ENCODE assay signal across 8 mouse cellular contexts in genomic region chr2:164785481-164786387, GRCm38 (mm10). TPM values are rescaled to one million over a fixed set of nuclear protein-coding genes. Genes with fewer than 3 reads are reported as not detected.
A peak's percentile ranks its signal among the peaks of the same experiment; 100 is the strongest.
DNase-seq lines count a peak whose midpoint lies in the region; ATAC-seq and TF ChIP-seq lines count a peak whose summit lies in the region.

TSS of gene Snx21 (plus strand) at chr2:164785823.

- H3K36me3 ChIP-seq in ES-Bruce4 (ENCODE audit: control insufficient read depth, insufficient read depth, low read length, poor library complexity, severe bottlenecking) = no peaks in the 10 kb centered on the region
- H3K36me3 ChIP-seq in forebrain, embryonic 12.5 days (replicated peaks) = peaks cover 10% of the 10 kb centered on the region
- peaks cover 2% of the 10 kb centered on the region; the same call in 1 of the 2 replicates for H3K36me3 ChIP-seq in heart, embryonic 16.5 days (ENCODE audit: control insufficient read depth, insufficient read depth)
- H3K36me3 ChIP-seq in liver, embryonic 16.5 days (ENCODE audit: control insufficient read depth, insufficient read depth) = 0 out of 2 replicates have a peak, but pooled peaks cover 4% of the 10 kb centered on the region
- peaks cover 12% of the 10 kb centered on the region for H3K36me3 ChIP-seq in neural tube, embryonic 13.5 days

- no peaks in the 10 kb centered on the region for H3K9me3 ChIP-seq in ES-Bruce4 (replicated peaks; ENCODE audit: control insufficient read depth, insufficient read depth, low read length, poor library complexity, severe bottlenecking)
- H3K9me3 ChIP-seq in forebrain, embryonic 12.5 days = no peaks in the 10 kb centered on the region
- no peaks in the 10 kb centered on the region for H3K9me3 ChIP-seq in heart, embryonic 16.5 days (replicated peaks; ENCODE audit: control insufficient read depth, low read length)
- no peaks in the 10 kb centered on the region for H3K9me3 ChIP-seq in liver, embryonic 16.5 days (replicated peaks; ENCODE audit: control insufficient read depth, low read length)
- no peaks in the 10 kb centered on the region for H3K9me3 ChIP-seq in neural tube, embryonic 13.5 days

- peak; percentile 89 for ATAC-seq in cerebellum, adult (ENCODE audit: insufficient number of reproducible peaks, low FRiP score, low TSS enrichment)
- ATAC-seq in forebrain, embryonic 12.5 days (ENCODE audit: low FRiP score) = peak; percentile 92
- peak; percentile 96 for ATAC-seq in heart, embryonic 16.5 days (replicated peaks; ENCODE audit: extremely low read depth, insufficient read depth, low FRiP score)
- ATAC-seq in liver, embryonic 16.5 days (ENCODE audit: low read depth) = peak; percentile 90
- ATAC-seq in neural tube, embryonic 13.5 days (ENCODE audit: low read depth) = peak; percentile 91

- DNase-seq in kidney, postnatal 36 days = peak; percentile 95 to 96
- DNase-seq in telencephalon, adult 2 months (ENCODE audit: low read depth, low spot score) = peak; percentile 84

- H3K9ac ChIP-seq in ES-Bruce4 (ENCODE audit: low read depth, poor library complexity, severe bottlenecking) = peak within 1 kb of the TSS; percentile 82
- peak within 1 kb of the TSS; percentile 71 for H3K9ac ChIP-seq in forebrain, embryonic 12.5 days
- peak within 1 kb of the TSS; percentile 90 for H3K9ac ChIP-seq in heart, embryonic 16.5 days (ENCODE audit: low read length)
- H3K9ac ChIP-seq in liver, embryonic 16.5 days (ENCODE audit: low read depth, low read length) = peak within 1 kb of the TSS; percentile 77
- H3K9ac ChIP-seq in neural tube, embryonic 13.5 days = peak within 1 kb of the TSS; percentile 82

- TF ChIP-seq CTCF in ES-Bruce4 (IDR thresholded peaks at IDR 0.05; ENCODE audit: low read depth, low read length) = no peak

- H3K27ac ChIP-seq in ES-Bruce4 (ENCODE audit: insufficient read depth, low read length) = no peak within 1 kb of the TSS
- H3K27ac ChIP-seq in forebrain, embryonic 12.5 days = peak within 1 kb of the TSS; percentile 73
- H3K27ac ChIP-seq in heart, embryonic 16.5 days (ENCODE audit: low read length) = peak within 1 kb of the TSS; percentile 96
- H3K27ac ChIP-seq in liver, embryonic 16.5 days (ENCODE audit: low read length) = peak within 1 kb of the TSS; percentile 88
- peak within 1 kb of the TSS; percentile 70 for H3K27ac ChIP-seq in neural tube, embryonic 13.5 days (replicated peaks)

- no peaks in the 10 kb centered on the region for H3K27me3 ChIP-seq in ES-Bruce4 (ENCODE audit: control insufficient read depth, insufficient read depth, low read length, poor library complexity, severe bottlenecking)
- H3K27me3 ChIP-seq in forebrain, embryonic 12.5 days = peaks cover 7% of the 10 kb centered on the region
- H3K27me3 ChIP-seq in heart, embryonic 16.5 days (ENCODE audit: control insufficient read depth, insufficient read depth, low read length) = no peaks in the 10 kb centered on the region
- H3K27me3 ChIP-seq in liver, embryonic 16.5 days (ENCODE audit: control insufficient read depth, insufficient read depth, low read depth, low read length) = no peaks in the 10 kb centered on the region
- no peaks in the 10 kb centered on the region for H3K27me3 ChIP-seq in neural tube, embryonic 13.5 days

- H3K4me1 ChIP-seq in ES-Bruce4 (ENCODE audit: control insufficient read depth, insufficient read depth, low read length) = peaks cover 13% of the 10 kb centered on the region
- H3K4me1 ChIP-seq in forebrain, embryonic 12.5 days = peaks cover 20% of the 10 kb centered on the region
- H3K4me1 ChIP-seq in heart, embryonic 16.5 days (ENCODE audit: control insufficient read depth, insufficient read depth, low read length) = peaks cover 26% of the 10 kb centered on the region
- peaks cover 35% of the 10 kb centered on the region for H3K4me1 ChIP-seq in liver, embryonic 16.5 days (ENCODE audit: control insufficient read depth, low read depth, low read length)
- peaks cover 28% of the 10 kb centered on the region for H3K4me1 ChIP-seq in neural tube, embryonic 13.5 days (replicated peaks)

- TF ChIP-seq EP300 in ES-Bruce4 (IDR thresholded peaks at IDR 0.05; ENCODE audit: insufficient read depth, low read depth, low read length) = no peak

- under 1% methylated on average over 70 of the region's 89 CpGs for WGBS in forebrain, embryonic 12.5 days
- WGBS in heart, embryonic 16.5 days = under 1% methylated on average over 84 of the region's 89 CpGs
- under 1% methylated on average over 85 of the region's 89 CpGs for WGBS in liver, embryonic 16.5 days (ENCODE audit: insufficient replicate concordance)
- under 1% methylated on average over 83 of the region's 89 CpGs for WGBS in neural tube, embryonic 13.5 days

- TF ChIP-seq POLR2A in ES-Bruce4 (IDR thresholded peaks at IDR 0.05; ENCODE audit: insufficient read depth, low read length) = peak; percentile 15

- H3K4me3 ChIP-seq in ES-Bruce4 (ENCODE audit: low read depth, low read length) = peak within 1 kb of the TSS; percentile 86
- peak within 1 kb of the TSS; percentile 67 for H3K4me3 ChIP-seq in forebrain, embryonic 12.5 days (replicated peaks)
- H3K4me3 ChIP-seq in heart, embryonic 16.5 days (ENCODE audit: low read length) = peak within 1 kb of the TSS; percentile 73
- peak within 1 kb of the TSS; percentile 71 for H3K4me3 ChIP-seq in liver, embryonic 16.5 days (ENCODE audit: low read depth, low read length)
- peak within 1 kb of the TSS; percentile 67 for H3K4me3 ChIP-seq in neural tube, embryonic 13.5 days

- H3K4me2 ChIP-seq in forebrain, embryonic 12.5 days = peak within 1 kb of the TSS; percentile 91
- H3K4me2 ChIP-seq in heart, embryonic 16.5 days (ENCODE audit: low read depth, low read length) = peak within 1 kb of the TSS; percentile 73
- H3K4me2 ChIP-seq in liver, embryonic 16.5 days (ENCODE audit: low read depth, low read length) = peak within 1 kb of the TSS; percentile 98
- H3K4me2 ChIP-seq in neural tube, embryonic 13.5 days = peak within 1 kb of the TSS; percentile 91

RNA-seq across cellular contexts. Expression of gene Snx21, which starts in this region (rescaled TPM):
- polyA plus RNA-seq in ES-Bruce4 (2011; ENCODE audit: insufficient read depth, insufficient read length, low read depth, missing spikeins) = 10.7 and 11.2 TPM in 2 replicates
- polyA plus RNA-seq in forebrain, embryonic 12.5 days (2016; fragmentation: Nextera tagmentation; extraction: Ambion mirVana) = 11.5 and 13.0 TPM in 2 replicates
- polyA plus RNA-seq in heart, embryonic 16.5 days (2015; fragmentation: Nextera tagmentation; extraction: Ambion mirVana) = 40.6 and 45.6 TPM in 2 replicates
- 9.4 and 12.1 TPM in 2 replicates for polyA plus RNA-seq in liver, embryonic 16.5 days (2015; fragmentation: Nextera tagmentation; extraction: Ambion mirVana)
- 17.1 and 22.9 TPM in 2 replicates for polyA plus RNA-seq in neural tube, embryonic 13.5 days (2015; fragmentation: Nextera tagmentation; extraction: Ambion mirVana)
